Mouse (Mus musculus) frontal cortex, postnatal 36 days (tissue): Measurements from ENCODE around the gene Cavin1.

Experiments used
- DNase-seq, 2 experiments: peaks; one replicate each; pipeline ENCODE4 v3.0.0; 2022; ENCODE audit warnings: low spot score in 2 of 2

Cavin1 gene

DNA sequence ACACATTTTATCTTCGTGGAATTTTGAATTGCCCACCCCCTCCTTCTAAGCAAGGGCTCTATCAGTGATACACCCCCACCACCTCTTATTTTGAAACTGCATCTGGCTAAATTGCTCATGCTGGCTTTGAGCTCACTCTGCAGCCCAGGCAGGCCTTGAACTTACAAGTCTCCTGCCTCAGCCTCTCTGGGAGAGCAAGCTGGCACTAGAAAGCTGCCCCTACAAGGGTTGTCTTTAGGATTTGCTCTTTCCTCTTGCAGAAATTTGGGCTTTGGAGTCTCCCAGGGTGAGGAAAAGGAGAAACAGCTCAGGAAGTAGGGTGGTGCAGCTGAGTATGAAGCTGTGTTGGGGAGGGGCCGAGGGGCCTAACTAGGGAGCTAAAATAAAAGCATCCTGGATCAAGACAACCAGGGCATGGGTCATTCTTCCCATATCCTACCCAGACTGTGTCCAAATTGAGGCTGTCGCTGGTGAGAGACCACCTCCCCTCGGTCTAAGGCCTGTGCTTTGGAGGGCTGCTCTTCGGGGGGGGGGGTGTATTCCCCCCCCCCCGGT, 12.7 kb downstream of the Cavin1 start:
- DNase-seq = no peak

DNA sequence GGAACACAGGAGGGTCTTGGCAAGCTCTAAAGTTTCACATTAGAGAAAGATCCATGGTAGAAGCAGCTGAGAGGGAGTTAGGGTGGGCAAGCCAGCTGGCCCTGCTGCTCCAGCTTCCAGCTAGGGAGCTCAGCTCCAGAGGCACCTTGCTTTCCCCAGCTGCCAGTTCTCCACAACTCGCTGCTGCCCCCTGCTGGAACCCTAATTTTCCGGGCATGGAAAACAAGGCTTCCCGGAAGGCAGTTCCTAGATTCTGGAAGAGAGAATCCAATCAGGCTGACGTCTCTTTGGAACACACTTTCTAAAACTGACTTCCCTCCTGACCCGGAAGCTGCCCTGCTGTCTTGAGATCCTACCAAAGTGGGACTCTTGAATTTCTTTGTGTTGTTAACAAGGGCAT, 13.4 kb downstream of the Cavin1 start:
- DNase-seq = peak; percentile 90 to 96

DNA sequence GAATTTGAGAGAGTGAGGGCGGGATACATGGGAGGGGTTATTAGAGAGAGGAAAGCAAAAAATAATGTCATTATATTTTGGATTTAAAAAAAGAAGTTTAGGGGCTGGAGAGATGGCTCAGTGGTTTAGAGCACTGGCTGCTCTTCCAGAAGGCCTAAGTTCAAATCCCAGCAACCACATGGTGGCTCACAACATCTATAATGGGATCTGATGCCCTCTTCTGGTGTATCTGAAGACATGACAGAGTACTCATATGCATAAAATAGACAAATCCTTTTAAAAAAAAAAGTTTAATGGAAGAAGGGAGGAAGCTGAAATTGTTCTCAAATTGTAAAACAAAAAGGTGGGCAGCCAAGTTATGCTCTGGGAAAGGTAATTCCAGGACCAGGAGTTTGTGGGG, 21.1 kb downstream of the Cavin1 start:
- DNase-seq = no peak

DNA sequence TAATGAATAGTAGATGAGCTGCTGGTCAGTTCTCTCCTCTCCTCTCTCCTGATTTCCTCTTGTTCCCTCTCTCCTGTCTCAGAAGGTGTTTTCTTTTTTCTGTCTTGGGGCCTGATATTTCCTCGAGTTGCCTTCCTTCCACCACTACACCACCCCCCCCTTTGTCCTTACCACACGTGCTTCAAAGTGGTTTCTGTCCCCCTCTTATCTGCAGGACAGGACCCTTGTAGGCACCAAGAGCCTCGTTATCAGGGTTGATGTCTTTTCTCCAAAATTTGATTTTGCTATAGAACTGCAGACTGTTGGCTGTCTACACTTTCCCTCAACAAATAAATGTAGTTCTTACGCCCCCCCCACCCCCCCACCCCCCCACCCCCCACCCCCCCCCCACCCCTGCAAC, 22.4 kb downstream of the Cavin1 start:
- DNase-seq = no peak

DNA sequence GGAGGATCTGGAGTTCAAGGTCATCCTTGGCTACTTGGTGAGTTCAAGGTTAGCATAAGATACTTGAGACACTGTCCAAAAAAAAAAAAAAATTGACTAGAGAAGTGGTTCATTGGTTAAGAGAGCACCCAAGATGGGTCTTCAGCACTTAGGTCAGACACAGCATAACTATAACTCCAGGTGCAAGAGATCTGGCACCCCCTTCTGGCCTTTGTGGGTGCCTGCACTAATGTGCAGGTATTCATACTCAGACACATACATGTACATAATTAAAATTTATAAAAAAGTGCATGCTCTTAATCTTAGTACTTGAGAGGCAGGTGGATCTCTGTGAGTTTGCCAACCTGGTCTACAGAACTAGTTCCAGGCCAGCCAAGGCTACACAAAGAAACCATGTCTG, 23.1 kb downstream of the Cavin1 start:
- DNase-seq = no peak

DNA sequence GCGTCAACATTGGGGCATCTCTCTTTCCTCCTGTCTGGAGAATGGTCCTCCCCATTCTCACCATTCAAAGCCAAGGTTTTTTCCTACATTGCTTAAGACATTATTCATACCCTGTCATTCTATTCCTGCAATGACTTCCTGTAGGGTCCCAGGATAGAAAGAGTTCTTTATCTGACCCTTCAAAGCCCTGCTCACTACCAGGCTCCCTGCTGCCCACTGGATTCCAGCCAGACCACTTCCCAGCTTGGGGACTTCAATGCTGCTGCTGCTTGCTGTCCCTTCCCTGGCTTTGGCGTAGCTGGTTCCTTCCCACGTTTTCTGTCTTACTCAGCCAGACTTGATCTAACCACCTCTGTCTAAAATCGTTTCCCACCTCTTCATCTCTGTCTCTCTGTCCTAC, 23.8 kb downstream of the Cavin1 start:
- DNase-seq = no peak

DNA sequence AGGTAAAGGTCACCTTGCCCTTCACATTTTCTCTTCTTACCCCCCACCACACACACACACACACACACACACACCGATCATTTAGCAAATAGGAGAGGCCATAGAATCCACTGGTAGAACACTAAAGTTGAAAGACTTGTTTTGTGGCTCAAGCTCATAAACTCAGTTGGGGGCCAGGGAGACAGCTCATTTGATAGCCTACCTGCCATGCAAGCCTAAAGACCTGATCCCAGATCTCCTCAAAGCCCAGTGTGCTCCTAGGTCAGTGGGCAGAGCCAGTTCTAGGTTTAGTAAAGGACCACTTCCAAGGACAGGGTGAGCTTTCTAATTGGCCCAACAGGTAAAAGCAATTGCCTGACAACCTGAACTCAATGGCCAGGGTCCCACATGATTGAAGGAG, 28.3 kb downstream of the Cavin1 start:
- DNase-seq = no peak

DNA sequence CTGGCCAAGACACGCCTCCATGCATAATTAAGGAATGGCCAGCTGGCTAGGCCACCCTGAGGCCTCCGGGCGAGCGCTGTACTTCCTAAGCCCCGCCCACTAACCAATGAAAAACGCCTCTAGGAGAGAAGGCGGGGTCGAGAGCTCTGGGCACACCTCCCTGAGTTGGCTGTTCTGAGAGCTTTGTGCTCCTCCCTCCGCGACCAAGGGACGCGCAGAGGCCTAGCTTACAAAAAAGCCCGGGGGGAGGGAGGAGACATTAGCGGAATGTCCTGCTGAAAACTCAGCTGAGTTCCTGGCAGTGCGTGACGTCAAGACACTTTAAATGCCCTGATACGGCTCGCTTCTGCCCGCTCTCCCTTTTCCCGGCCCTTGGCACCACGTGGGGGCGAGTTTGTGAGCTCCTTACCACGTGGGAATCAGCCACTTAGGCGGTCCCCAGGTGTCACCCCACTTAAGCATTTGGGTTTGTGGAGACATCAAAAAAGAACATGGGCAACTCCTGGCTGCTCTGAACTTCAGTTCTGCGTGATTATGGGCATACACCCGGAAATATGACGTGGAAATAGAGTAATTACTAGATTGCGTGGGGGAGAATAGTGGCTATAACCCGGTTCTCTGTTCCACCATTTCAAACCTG, 31.1 kb downstream of the Cavin1 start, which contains the start of gene Stat3:
Gene Stat3, minus strand, starts transcription at position 29 of the 640 bp plus-strand sequence.
- peak; percentile 100 for DNase-seq

DNA sequence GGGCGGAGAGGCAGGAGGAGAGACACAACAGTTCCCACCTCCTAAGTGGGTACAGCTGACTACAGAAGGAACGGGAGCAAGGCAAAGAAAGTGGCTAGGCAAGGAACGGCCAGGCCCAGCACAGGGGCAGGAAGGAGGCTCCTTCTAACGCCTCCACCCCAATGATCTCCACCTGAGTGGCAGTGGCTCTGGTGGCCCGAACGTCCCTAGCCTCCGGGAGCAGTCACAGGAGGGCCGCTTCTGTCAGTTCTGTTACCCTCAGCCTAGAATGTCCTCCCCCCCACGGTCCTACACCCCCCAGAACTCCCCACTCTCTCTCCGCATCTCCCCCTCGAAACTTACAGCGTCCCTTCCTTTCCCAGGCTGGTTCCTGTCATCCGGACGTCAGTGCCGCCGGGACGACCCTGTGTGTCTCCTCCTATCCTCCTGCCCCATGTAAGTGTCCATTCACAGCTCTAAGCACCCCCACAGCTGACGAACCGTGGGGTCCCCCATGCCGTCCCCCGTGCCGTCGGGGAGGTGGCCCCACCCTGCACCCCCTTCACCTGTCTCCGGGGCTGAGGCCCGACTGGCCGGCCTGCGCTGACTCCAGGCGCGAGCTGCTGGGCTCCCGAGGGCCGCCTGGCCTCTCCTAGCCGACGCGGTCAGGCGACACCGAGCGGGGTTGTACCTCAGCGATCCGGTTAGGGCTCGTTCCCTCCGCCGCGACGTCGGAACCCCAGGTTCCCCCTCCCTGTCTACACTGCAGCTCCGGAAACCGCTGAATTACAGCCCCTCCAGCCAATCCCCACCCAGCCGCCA, 31.8 kb downstream of the Cavin1 start:
- no peak for DNase-seq

DNA sequence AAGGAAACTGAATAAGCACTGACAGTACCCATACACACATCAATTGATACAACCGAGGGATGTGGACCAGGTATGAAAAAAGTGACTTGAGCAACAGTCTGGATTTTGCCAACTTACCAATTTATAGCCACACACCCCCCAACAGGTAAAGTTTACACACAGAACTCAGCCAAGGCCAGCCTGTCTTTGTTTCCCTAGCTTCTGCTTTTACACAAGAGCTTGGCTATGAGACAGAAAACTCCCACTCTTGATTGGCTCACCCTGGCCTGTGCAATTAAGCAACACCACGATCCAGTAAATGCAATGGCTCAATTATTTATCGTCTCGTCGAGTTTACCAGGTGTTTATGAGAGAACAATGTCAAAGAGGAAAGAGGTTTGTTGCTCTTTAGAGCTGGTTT, 32.6 kb downstream of the Cavin1 start:
- DNase-seq = no peak

DNA sequence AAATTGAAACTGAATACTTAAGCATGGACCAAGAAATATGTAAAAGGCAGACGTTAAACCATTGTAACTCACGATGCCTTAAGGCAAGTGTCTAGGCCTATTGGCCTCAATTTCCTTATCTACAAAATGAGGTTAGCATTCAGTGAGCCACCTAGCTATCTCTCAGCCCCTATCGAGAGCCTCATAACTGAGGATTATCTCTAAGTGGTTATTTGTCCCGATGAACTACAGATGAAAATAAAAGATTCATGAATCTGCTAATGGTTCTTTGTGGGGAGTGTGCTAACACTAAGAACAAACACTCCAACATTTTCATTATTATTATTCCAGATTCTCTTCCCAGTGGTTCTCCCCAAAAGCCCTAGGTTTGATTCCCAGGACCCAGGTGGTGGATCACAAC, 33.4 kb downstream of the Cavin1 start:
- no peak for DNase-seq

DNA sequence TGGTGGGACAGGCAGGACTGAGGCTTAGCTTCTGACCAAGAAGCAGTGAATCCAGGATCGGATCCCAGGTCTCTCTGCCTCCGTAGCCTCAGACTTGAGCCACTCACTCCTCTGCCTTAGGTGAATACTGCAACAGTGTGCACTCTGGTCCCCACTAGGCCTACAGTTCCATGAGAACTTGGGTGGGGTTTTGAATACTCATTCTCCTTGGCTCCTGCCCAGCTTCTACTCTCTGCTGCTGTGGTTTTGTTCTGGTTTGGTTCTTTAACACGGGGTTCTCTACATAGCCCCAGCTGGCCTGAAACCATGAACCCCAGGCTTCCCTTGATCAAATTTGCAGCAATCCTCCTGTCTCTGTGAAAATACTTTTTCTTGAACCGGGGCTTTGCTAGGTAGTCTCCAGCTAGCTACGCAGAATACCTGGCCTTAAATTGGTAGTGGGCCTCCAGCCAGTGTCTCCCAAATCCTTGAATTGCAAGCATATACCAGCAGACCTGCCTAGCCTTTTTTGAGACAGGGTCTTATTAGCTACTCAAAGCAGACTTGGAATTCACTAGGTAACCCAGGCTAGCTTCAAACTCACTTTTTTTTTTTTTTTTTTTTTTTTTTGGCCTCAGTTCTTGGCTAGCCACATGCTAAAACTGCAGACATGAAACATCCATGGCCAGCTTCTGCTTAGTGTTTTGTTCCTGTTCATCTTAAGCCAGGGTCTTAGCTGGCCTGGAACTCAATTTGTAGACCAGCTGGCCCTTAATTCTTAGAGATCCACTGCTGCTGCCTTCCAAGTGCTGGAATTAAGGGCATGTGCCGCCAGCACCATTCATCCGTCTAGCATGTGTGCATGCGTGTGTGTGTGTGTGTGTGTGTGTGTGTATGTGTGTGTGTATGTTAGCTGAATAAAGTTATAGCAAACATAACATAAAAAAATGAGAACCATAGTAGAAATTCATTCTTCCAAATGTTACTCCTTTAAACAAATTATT, 35.0 kb downstream of the Cavin1 start:
- no peak for DNase-seq

DNA sequence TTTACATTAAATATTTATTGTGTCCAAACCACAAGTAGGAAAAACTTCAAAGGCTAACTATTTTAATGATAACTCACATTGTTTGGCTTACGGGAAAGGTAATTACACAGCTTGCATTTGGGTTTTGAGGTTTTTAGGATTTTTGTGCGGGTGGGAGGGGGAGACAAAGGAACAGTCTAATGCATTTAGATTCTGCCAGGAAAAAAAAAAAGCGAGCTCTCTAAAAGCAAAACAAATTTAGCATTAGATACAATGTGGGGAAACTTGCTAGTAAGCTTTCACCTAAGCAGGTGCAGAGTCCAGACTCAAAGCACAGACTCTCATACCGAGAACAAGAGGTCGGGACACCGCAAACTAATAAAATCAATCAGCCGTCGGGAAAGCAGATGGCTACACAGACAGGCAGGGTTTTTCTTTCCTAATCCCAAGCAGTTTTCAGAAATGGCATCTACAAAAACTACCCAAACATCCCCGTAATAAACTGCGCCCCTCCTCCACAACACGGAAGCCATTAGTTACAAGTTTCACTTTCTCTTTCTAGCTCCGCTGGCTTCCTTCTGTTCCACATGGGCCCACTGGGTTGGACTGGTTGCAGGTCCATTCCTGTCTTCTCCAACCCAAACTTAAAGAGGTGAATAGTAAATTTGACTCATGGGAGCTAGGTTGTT, 39.3 kb downstream of the Cavin1 start:
- no peak for DNase-seq

DNA sequence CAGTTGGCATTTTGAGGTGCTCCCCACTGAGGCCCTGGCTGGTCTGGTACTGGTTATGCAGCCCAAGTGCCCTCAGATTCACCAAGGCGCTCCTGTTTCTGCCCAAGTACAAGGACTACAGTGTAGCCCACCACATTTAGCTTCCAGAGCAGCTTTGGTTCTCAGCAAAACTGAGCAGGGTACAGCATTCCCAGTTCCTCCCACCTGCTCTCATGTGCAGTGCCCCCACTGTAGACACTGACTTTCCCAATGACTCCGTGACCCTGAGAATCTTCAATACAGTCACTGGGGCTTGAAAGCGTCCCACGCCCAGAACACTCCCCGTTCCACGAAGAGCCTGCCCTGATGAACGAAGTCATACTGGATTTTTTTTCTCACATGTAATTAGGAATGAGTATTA, 40.1 kb downstream of the Cavin1 start:
- no peak for DNase-seq

DNA sequence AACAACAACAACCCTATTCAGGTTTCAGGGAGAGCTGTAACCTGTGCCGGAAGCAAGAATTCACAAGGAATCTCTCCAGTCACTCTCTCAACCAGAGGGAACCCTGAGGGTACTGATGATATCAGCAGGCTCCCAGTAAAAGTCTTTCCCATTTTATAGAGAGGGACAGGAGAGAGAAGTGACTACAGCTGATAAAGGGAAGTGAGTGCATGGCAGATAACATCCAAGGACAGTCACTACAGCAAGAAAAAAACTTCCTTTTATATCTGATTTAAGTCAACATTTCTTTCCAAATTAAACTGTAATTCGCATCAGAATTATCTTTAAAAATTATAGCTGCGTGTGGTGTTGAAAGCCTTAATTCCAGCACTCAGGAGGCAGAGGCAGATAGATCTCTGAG, 43.3 kb downstream of the Cavin1 start:
- DNase-seq = no peak

DNA sequence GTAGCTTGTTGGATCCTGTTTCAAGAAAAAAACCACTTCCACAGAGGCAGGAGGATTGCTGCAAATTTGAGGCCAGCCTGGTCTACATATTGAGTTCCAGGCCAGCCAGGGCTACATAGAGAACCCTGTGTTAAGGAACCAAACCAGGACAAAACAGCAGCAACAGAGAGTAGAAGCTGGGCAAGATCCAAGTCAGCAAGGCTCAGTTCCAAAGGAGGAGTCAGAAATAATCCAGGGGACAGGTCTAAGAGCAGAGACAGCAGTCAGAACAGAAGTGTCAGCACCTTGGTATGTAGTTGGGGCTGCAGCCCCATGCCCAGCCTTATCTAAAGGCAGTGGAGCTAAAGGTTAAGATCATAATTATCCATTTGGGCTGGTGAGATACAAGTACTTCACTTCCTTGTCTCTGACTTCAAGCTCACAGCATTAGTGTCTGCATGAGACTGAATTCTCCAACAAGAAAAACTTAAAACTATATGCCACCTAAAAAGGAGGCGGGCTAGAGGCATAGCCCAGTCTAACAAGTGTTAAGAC, 46.2 kb downstream of the Cavin1 start:
- DNase-seq = no peak

DNA sequence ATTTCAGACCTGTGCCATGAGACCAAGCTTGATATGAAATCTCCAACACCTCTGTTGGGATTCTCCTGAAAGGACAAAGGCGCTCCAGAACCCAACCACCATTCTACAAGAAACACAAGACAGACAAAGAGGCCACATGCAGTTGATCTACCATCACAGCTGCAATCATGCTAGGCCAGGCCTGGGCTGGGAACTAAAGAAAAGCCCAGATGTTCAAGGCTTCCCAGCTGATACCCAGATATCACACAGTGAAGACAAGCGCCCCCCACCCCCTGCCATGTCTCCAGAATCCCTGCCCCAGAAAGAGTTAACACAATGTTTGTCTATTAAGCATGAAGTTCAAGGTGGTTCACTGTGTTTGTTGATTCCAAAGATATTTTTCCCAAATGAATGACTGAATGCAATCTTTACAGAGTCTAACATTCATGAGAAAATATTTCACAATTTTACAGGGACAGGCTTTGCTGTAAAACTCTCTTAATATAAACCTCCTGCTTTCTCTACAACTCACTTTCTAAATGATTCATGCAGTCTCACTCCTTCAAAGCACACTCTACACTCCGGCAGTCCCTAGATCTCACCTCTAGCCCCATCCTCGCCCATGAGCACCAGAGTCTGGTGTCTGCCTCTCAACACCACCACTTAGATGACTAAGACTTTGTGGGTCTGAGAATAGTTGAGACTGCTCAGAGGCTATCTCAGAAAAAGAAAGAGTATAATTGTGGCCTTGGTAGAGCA, 49.6 kb downstream of the Cavin1 start:
- DNase-seq = no peak

DNA sequence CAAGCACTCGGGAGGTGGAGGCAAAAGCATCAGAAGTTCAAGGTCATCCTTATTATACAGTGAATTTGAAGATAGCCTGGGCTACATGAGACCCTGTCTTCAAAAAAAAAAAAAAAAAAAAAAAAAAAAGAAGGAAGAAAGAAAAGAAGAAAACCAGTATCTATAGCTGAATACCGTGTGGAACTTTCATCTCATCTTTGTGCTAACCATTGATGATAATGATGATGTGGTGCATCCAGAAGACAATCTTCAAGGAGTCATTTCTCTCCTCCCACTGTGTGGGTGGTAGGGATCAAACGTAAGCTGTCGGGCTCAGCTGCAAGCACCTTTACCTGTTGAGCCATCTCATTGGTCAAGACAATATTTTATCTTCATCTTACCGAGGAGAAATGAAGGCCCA, 52.7 kb downstream of the Cavin1 start:
- no peak for DNase-seq

DNA sequence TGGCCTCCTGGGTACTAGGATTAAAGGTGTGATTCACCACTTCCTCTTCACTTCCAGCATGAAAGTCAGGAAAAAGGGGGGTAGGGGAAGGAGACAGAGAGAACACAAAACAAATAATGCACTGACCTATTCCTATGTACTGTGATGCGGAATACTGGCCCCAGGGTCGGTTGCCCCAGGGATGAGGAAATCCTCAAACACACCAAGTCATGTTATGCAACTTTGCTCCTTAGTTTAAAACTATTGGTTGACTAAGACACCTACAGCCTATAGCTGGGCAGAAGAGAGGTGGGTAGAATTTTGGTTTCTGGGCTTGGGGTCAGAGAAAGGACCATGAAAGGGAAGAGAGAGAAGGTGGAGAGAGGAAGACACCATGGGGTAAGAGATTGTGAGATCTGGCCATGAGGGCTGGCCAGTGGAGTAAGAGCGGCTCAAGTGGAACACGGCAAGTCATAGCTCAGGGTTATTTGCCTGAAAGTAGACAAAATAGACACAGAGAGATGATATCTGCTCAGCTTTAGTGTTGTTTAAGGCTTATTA, 54.2 kb downstream of the Cavin1 start:
- no peak for DNase-seq

DNA sequence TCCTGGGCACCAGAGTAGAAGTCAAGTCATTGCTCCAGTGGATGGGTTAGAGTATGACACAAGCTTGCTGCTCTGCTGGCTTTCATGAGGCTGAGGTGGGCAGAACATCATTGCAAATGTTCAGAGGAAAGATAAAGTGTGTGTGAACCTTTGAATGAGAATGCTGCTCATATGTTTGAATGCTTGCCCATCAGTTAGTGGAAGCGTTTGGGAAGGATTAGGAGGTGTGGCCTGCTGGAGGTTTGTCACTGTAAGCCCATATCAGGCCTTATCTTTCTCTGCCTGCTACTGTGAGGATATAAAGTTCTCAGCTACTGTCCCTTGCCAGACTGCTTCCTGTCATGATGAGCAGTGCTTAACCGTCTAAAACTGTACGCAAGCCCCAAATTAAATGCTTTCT, 55.6 kb downstream of the Cavin1 start:
- no peak for DNase-seq
